ENCODE assay signal across 8 mouse cellular contexts in the genomic region with DNA sequence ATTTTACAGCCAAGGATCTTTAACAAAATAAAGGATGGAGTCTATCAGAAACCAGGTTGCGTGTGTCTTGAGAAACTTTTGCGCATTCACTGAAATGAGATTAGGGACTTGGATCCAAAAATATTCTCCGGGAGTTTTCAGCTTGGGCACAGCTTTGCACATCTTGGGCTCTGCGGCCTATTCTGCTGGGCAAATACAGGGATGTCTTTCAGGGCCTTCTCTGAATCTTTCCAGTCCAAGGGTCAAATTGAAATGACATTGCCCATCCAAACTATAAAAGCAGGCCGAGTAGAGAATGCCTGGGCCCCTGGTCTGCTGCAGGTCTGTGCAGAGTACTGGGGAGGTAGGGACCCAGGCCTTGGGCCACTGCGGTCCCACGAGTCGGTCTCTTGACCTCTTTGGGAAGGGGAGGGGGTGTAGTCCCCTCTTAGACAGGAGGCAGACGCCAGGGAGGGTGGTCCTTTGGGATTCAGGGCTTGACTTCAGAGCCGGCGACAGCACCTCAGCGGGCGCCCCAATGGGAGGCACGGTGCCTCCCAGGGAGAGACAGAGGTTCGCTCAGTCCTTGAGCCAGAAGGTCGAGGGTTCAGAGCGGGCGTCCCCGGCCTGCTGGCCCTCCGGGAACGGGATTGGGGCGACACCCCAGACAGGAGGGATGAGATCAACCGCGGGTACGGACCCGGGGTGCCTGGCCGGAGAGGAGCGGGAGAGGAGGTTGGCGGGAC. TPM values are rescaled to one million over a fixed set of nuclear protein-coding genes. Genes with fewer than 3 reads are reported as not detected.
DNase-seq lines count a peak whose midpoint lies in the region; ATAC-seq and TF ChIP-seq lines count a peak whose summit lies in the region.

A gene (plus strand): TSS at position 388 of the 725 bp plus-strand sequence.

- H3K9ac ChIP-seq in neural tube, embryonic 11.5 days (ENCODE audit: low read length), result peak within 1 kb of the TSS; percentile 89
- peak within 1 kb of the TSS; percentile 87 for H3K9ac ChIP-seq in intestine, embryonic 14.5 days (ENCODE audit: low read length)
- peak within 1 kb of the TSS; percentile 96 for H3K9ac ChIP-seq in liver, embryonic 14.5 days (replicated peaks)
- H3K9ac ChIP-seq in stomach, embryonic 16.5 days (ENCODE audit: low read length), result peak within 1 kb of the TSS; percentile 95

- no peak; the same call in 1 of the 2 replicates for ATAC-seq in neural tube, embryonic 11.5 days (ENCODE audit: insufficient read depth, low FRiP score, low TSS enrichment)
- ATAC-seq in intestine, embryonic 14.5 days (replicated peaks; ENCODE audit: low FRiP score, low TSS enrichment, low read depth), result peak; percentile 14
- ATAC-seq in liver, embryonic 14.5 days (ENCODE audit: insufficient read depth), result peak; percentile 56
- ATAC-seq in stomach, embryonic 16.5 days (ENCODE audit: insufficient read depth, low FRiP score), result peak; percentile 54

- 8% methylated on average over 29 of the region's 29 CpGs for WGBS in neural tube, embryonic 11.5 days
- 8% methylated on average over 29 of the region's 29 CpGs for WGBS in intestine, embryonic 14.5 days
- WGBS in liver, embryonic 14.5 days (ENCODE audit: insufficient replicate concordance), result 9% methylated on average over 28 of the region's 29 CpGs
- 9% methylated on average over 29 of the region's 29 CpGs for WGBS in stomach, embryonic 16.5 days

- DNase-seq in neural tube, embryonic 11.5 days (ENCODE audit: low spot score), result no peak
- DNase-seq in neural tube, embryonic 10.5 days (ENCODE audit: extremely low spot score, low spot score), result no peak
- no peak for DNase-seq in gastrocnemius, postnatal 25 days
- DNase-seq in intestine, embryonic 14.5 days (ENCODE audit: low spot score), result no peak
- no peak for DNase-seq in liver, embryonic 14.5 days (ENCODE audit: low read depth in 3 of 3, low spot score in 3 of 3)
- no peak for DNase-seq in urinary bladder, adult 18-20 months (ENCODE audit: low spot score in 2 of 2)

- H3K27me3 ChIP-seq in neural tube, embryonic 11.5 days (ENCODE audit: control insufficient read depth, insufficient read depth, low read length), result no peaks in the 10 kb centered on the region
- no peaks in the 10 kb centered on the region for H3K27me3 ChIP-seq in intestine, embryonic 14.5 days (replicated peaks; ENCODE audit: control insufficient read depth, insufficient read depth, low read length)
- H3K27me3 ChIP-seq in liver, embryonic 14.5 days (ENCODE audit: control insufficient read depth, insufficient read depth, low read length), result no peaks in the 10 kb centered on the region
- no peaks in the 10 kb centered on the region for H3K27me3 ChIP-seq in stomach, embryonic 16.5 days (ENCODE audit: control insufficient read depth, insufficient read depth, low read length)

- H3K27ac ChIP-seq in neural tube, embryonic 11.5 days (ENCODE audit: low read depth, low read length), result peak within 1 kb of the TSS; percentile 90
- peak within 1 kb of the TSS; percentile 80 for H3K27ac ChIP-seq in bone marrow macrophage, adult 2 months (ENCODE audit: insufficient read depth, low read depth, low read length)
- peak within 1 kb of the TSS; percentile 92 for H3K27ac ChIP-seq in intestine, embryonic 14.5 days (ENCODE audit: low read depth)
- H3K27ac ChIP-seq in liver, embryonic 14.5 days, result peak within 1 kb of the TSS; percentile 77
- peak within 1 kb of the TSS; percentile 96 for H3K27ac ChIP-seq in stomach, embryonic 16.5 days (ENCODE audit: low read length)

- peak within 1 kb of the TSS; percentile 96 for H3K4me3 ChIP-seq in neural tube, embryonic 11.5 days (ENCODE audit: low read depth, low read length)
- peak within 1 kb of the TSS; percentile 85 for H3K4me3 ChIP-seq in bone marrow macrophage, adult 2 months (ENCODE audit: insufficient read depth, low read length)
- peak within 1 kb of the TSS; percentile 89 for H3K4me3 ChIP-seq in intestine, embryonic 14.5 days (ENCODE audit: low read depth, low read length)
- peak within 1 kb of the TSS; percentile 84 to 93 for H3K4me3 ChIP-seq in liver, embryonic 14.5 days (ENCODE audit: insufficient read depth in 1 of 2, low read depth in 2 of 2, low read length in 2 of 2)
- peak within 1 kb of the TSS; percentile 91 for H3K4me3 ChIP-seq in stomach, embryonic 16.5 days (replicated peaks; ENCODE audit: low read length)

- H3K4me2 ChIP-seq in neural tube, embryonic 11.5 days (ENCODE audit: low read depth), result peak within 1 kb of the TSS; percentile 91
- peak within 1 kb of the TSS; percentile 78 for H3K4me2 ChIP-seq in intestine, embryonic 14.5 days (ENCODE audit: low read length)
- peak within 1 kb of the TSS; percentile 82 for H3K4me2 ChIP-seq in liver, embryonic 14.5 days (ENCODE audit: low read depth)
- peak within 1 kb of the TSS; percentile 70 for H3K4me2 ChIP-seq in stomach, embryonic 16.5 days (ENCODE audit: low read depth, low read length)

- TF ChIP-seq EP300 in liver, embryonic 14.5 days (IDR thresholded peaks at IDR 0.05; ENCODE audit: low read depth), result no peak

- no peaks in the 10 kb centered on the region for H3K36me3 ChIP-seq in neural tube, embryonic 11.5 days (ENCODE audit: control insufficient read depth, insufficient read depth, low read length)
- no peaks in the 10 kb centered on the region for H3K36me3 ChIP-seq in intestine, embryonic 14.5 days (ENCODE audit: control insufficient read depth, insufficient read depth, low read length)
- H3K36me3 ChIP-seq in liver, embryonic 14.5 days (replicated peaks; ENCODE audit: control insufficient read depth, insufficient read depth, low read depth), result no peaks in the 10 kb centered on the region
- H3K36me3 ChIP-seq in stomach, embryonic 16.5 days (ENCODE audit: control insufficient read depth, insufficient read depth, low read length), result no peaks in the 10 kb centered on the region

- H3K4me1 ChIP-seq in neural tube, embryonic 11.5 days (ENCODE audit: control insufficient read depth, insufficient read depth, low read length), result peaks cover 7% of the 10 kb centered on the region
- peaks cover 10% of the 10 kb centered on the region; the same call in 1 of the 2 replicates for H3K4me1 ChIP-seq in bone marrow macrophage, adult 2 months (ENCODE audit: control insufficient read depth, insufficient read depth, low read length)
- H3K4me1 ChIP-seq in intestine, embryonic 14.5 days (replicated peaks; ENCODE audit: control insufficient read depth, insufficient read depth, low read length), result peaks cover 15% of the 10 kb centered on the region
- peaks cover 43% of the 10 kb centered on the region in 2 experiments for H3K4me1 ChIP-seq in liver, embryonic 14.5 days (replicated peaks; ENCODE audit: control insufficient read depth in 2 of 2, insufficient read depth in 2 of 2, low read length in 1 of 2)
- H3K4me1 ChIP-seq in stomach, embryonic 16.5 days (ENCODE audit: control insufficient read depth, insufficient read depth, low read length), result peaks cover 13% of the 10 kb centered on the region

- no peak for TF ChIP-seq POLR2A in bone marrow macrophage, adult 2 months (IDR thresholded peaks at IDR 0.05; ENCODE audit: borderline replicate concordance, low read depth, low read length)

- H3K9me3 ChIP-seq in neural tube, embryonic 11.5 days (ENCODE audit: control insufficient read depth, low read length), result no peaks in the 10 kb centered on the region
- no peaks in the 10 kb centered on the region for H3K9me3 ChIP-seq in intestine, embryonic 14.5 days (ENCODE audit: control insufficient read depth, low read length)
- no peaks in the 10 kb centered on the region for H3K9me3 ChIP-seq in liver, embryonic 14.5 days (ENCODE audit: control insufficient read depth, low read length)
- H3K9me3 ChIP-seq in stomach, embryonic 16.5 days (replicated peaks; ENCODE audit: control insufficient read depth, low read length), result no peaks in the 10 kb centered on the region

- TF ChIP-seq CTCF in bone marrow macrophage, adult 2 months (IDR thresholded peaks at IDR 0.05; ENCODE audit: low read depth, low read length), result no peak
- no peak for TF ChIP-seq CTCF in liver, embryonic 14.5 days (IDR thresholded peaks at IDR 0.05; ENCODE audit: low read depth)

RNA-seq across cellular contexts. Expression of the gene that starts here (rescaled TPM):
- polyA plus RNA-seq in neural tube, embryonic 11.5 days (2014; fragmentation: Nextera tagmentation; extraction: Ambion mirVana), result 146 TPM in 2 replicates
- polyA plus RNA-seq in bone marrow macrophage, adult 2 months (2012; ENCODE audit: insufficient read depth, insufficient read length, missing spikeins), result 7.7 and 8.5 TPM in 2 replicates
- total RNA-seq in gastrocnemius, postnatal 25 days (2021), result 10 to 100 TPM; 13.7 to 20.0 TPM
- 110 and 128 TPM in 2 replicates for polyA plus RNA-seq in intestine, embryonic 14.5 days (2014; fragmentation: Nextera tagmentation; extraction: Ambion mirVana)
- polyA plus RNA-seq in liver, embryonic 14.5 days (2012; rRNA removed), result 21.4 and 23.7 TPM in 2 replicates
- 43.0 and 47.2 TPM in 2 replicates for polyA plus RNA-seq in liver, embryonic 14.5 days (2014; fragmentation: Nextera tagmentation; extraction: Ambion mirVana)
- polyA plus RNA-seq in stomach, embryonic 16.5 days (2015; fragmentation: Nextera tagmentation; extraction: Ambion mirVana), result 119 TPM in 2 replicates
